Mouse (Mus musculus) heart, adult 18-20 months (tissue): ENCODE measurements around the gene Lrrc20. TPM values are rescaled to one million over a fixed set of nuclear protein-coding genes. Genes with fewer than 3 reads are reported as not detected.

Source experiments
- total RNA-seq, 2 experiments: library from RNA; stranded (reverse); gene quantifications; 2 replicates each; pipeline ENCODE4 v1.2.3; 2021

Lrrc20 gene
- total RNA-seq, 2 experiments from 2014 or later, result 32.8 to 39.8 TPM

Other genes with a start within 250 kb of the Lrrc20 start
- gene Adamts14, start 202.4 kb upstream of the Lrrc20 start, total RNA-seq, result 1 to 10 TPM in 1 of 2 experiments, under 1 TPM in 1; 0.79 to 1.0 TPM
- under 1 TPM; 0.40 to 0.59 TPM for gene Prf1, start 178.0 kb upstream of the Lrrc20 start, total RNA-seq
- gene Pald1, start 92.3 kb upstream of the Lrrc20 start, total RNA-seq, result 10 to 100 TPM; 16.0 to 16.2 TPM
- not detected for gene Nodal, start 57.8 kb upstream of the Lrrc20 start, total RNA-seq
- gene Eif4ebp2, start 23.1 kb upstream of the Lrrc20 start, total RNA-seq, result 10 to 100 TPM; 63.9 to 82.2 TPM
- under 1 TPM in 1 of 2 experiments, not detected in 1; 0.08 TPM for gene Npffr1, start 119.7 kb downstream of the Lrrc20 start, total RNA-seq
- gene Ppa1, start 172.8 kb downstream of the Lrrc20 start, total RNA-seq, result 10 to 100 TPM; 81.8 to 82.3 TPM
- 100 to 1,000 TPM; 180 to 192 TPM for gene Sar1a, start 204.5 kb downstream of the Lrrc20 start, total RNA-seq
- 10 to 100 TPM; 23.8 to 25.8 TPM for gene Tysnd1, start 219.7 kb downstream of the Lrrc20 start, total RNA-seq
- gene Aifm2, start 239.5 kb downstream of the Lrrc20 start, total RNA-seq, result 10 to 100 TPM; 25.6 to 32.3 TPM